Mouse (Mus musculus) liver, embryonic 14.5 days (tissue): ENCODE measurements at regions not wholly inside any gene's neighbourhood (a gene's known extent, or its start where the extent isn't known, plus 50 kb on each side); places are given as distances from the start of the nearest gene placed in this dataset.

Experiments
- ATAC-seq: fragments of 200-750 bp; cut with Nextera tagmentation; 2 replicates; pipeline ENCODE4 v1.8.0; 2017; ENCODE audit warnings: moderate number of reproducible peaks, mild to moderate bottlenecking, moderate library complexity; ENCODE audit not compliant: insufficient read depth
- DNase-seq, 3 experiments: peaks; one replicate each; pipeline ENCODE4 v3.0.0-alpha.2; 2012 to 2013; ENCODE audit warnings: low read depth in 3 of 3, low spot score in 3 of 3
- H3K27ac ChIP-seq: fragments of 300-500 bp; sonication (generic); 2 replicates; pipeline ENCODE4 v1.5.1; 2014; ENCODE audit warnings: moderate library complexity, mild to moderate bottlenecking, control low read depth, inconsistent platforms
- H3K27me3 ChIP-seq: fragments of 300-500 bp; sonication (generic); 2 replicates; pipeline ENCODE4 v1.6.1; 2014; ENCODE audit warnings: mild to moderate bottlenecking, low read length, moderate library complexity; ENCODE audit not compliant: control insufficient read depth, insufficient read depth
- H3K36me3 ChIP-seq: fragments of 300-500 bp; sonication (generic); replicated peaks from 2 replicates; pipeline ENCODE4 v1.6.1; 2014; ENCODE audit warnings: low read depth; ENCODE audit not compliant: control insufficient read depth, insufficient read depth
- H3K4me1 ChIP-seq, 2 experiments: fragments of 200-500 bp in 1 of 2; fragments of 300-500 bp in 1 of 2; sonication (generic) in 1 of 2; replicated peaks; 2 replicates each; pipeline ENCODE4 v1.6.1; 2012 to 2014; ENCODE audit warnings: antibody characterized with exemption in 1 of 2, inconsistent platforms in 1 of 2, low read length in 1 of 2; ENCODE audit not compliant: control insufficient read depth in 2 of 2, insufficient read depth in 2 of 2
- H3K4me2 ChIP-seq: fragments of 300-500 bp; sonication (generic); 2 replicates; pipeline ENCODE4 v1.6.1; 2014; ENCODE audit warnings: low read depth, mild to moderate bottlenecking, control low read depth, moderate library complexity
- H3K4me3 ChIP-seq, 2 experiments: fragments of 200-500 bp in 1 of 2; fragments of 300-500 bp in 1 of 2; sonication (generic) in 1 of 2; 2 replicates each; pipeline ENCODE4 v1.5.1; 2012 to 2014; ENCODE audit warnings: low read depth in 2 of 2, low read length in 2 of 2, mild to moderate bottlenecking in 2 of 2, control low read depth in 1 of 2, inconsistent platforms in 1 of 2, moderate library complexity in 1 of 2; ENCODE audit not compliant: insufficient read depth in 1 of 2
- H3K9ac ChIP-seq: fragments of 300-500 bp; sonication (generic); replicated peaks from 2 replicates; pipeline ENCODE4 v1.6.1; 2014; ENCODE audit warnings: mild to moderate bottlenecking, control low read depth, moderate library complexity
- H3K9me3 ChIP-seq: fragments of 300-500 bp; sonication (generic); 2 replicates; pipeline ENCODE4 v1.6.1; 2016; ENCODE audit warnings: low read length, mixed read lengths; ENCODE audit not compliant: control insufficient read depth
- CTCF ChIP-seq: IDR thresholded peaks from 2 replicates; pipeline ENCODE4 v1.5.1; 2016; ENCODE audit warnings: antibody characterized with exemption, low read depth, control low read depth
- EP300 ChIP-seq: IDR thresholded peaks from 2 replicates; pipeline ENCODE4 v1.6.1; 2016; ENCODE audit warnings: antibody characterized with exemption, low read depth
- whole genome bisulfite sequencing: fragments of 180-500 bp; shearing (Covaris S2); extraction: QIAGEN DNeasy Blood & Tissue Kit; methylation state at CpG from one replicate; pipeline ENCODE4 v1.1.7; 2014; ENCODE audit not compliant: insufficient replicate concordance; 5-methylcytosine and 5-hydroxymethylcytosine counted together

DNA sequence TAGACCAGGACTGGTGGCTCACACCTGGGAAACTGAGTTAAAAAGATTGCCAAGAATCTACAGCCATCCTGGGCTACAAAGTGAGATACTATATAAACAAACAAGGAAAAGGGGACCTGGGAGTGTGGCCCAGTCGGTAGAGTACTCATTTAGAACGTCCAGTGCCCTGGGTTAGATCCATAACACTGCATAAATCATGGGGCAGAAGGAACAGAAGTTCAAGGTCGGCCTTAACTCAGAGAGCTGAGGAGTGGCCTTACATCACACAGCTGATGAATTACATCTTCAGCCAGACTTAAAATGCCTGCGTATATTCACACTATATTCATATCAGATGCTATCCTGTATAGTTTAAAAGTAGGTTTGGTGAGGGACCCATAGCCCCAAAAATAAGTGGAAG, 78.0 kb upstream of the Thy1 start:
- no peak for DNase-seq
- no peak overlapping the region for H3K4me3 ChIP-seq
- no peak for TF ChIP-seq CTCF
- no peak for TF ChIP-seq EP300
- no peak overlapping the region for H3K9ac ChIP-seq
- no peak overlapping the region for H3K27ac ChIP-seq
- H3K9me3 ChIP-seq = no peaks in the 10 kb centered on the region
- no peak for ATAC-seq
- H3K36me3 ChIP-seq = no peaks in the 10 kb centered on the region
- WGBS = 30% methylated on average over 4 of the region's 4 CpGs
- no peaks in the 10 kb centered on the region for H3K4me1 ChIP-seq
- H3K4me2 ChIP-seq = no peak overlapping the region
- H3K27me3 ChIP-seq = no peaks in the 10 kb centered on the region

DNA sequence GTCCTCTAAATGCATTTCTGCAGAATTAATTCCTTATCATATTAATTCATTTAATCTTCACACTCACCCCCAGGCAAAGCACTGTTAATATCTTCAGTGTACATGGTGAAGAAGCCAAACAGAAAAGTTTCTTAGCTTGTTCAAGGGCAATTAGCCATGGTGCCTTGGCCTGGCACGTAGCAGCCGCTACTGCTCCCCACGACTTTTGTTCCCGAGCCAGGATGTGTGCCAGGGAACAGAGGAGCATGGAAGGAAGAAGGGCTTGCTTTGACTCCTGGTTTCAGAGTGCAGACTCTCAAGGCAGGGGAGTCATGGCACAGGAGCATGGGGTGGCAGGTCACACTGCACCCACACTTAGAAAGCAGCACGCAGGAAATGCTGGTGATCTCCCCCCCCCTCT, 77.4 kb upstream of the Thy1 start:
- DNase-seq = no peak
- 64% methylated on average over 5 of the region's 5 CpGs for WGBS
- no peak overlapping the region for H3K27ac ChIP-seq
- no peak for ATAC-seq
- no peaks in the 10 kb centered on the region for H3K27me3 ChIP-seq
- no peaks in the 10 kb centered on the region for H3K36me3 ChIP-seq
- H3K4me1 ChIP-seq = no peaks in the 10 kb centered on the region
- H3K9ac ChIP-seq = no peak overlapping the region
- TF ChIP-seq EP300 (no peak), CTCF (no peak)
- H3K4me2 ChIP-seq = no peak overlapping the region
- no peaks in the 10 kb centered on the region for H3K9me3 ChIP-seq
- H3K4me3 ChIP-seq = no peak overlapping the region

DNA sequence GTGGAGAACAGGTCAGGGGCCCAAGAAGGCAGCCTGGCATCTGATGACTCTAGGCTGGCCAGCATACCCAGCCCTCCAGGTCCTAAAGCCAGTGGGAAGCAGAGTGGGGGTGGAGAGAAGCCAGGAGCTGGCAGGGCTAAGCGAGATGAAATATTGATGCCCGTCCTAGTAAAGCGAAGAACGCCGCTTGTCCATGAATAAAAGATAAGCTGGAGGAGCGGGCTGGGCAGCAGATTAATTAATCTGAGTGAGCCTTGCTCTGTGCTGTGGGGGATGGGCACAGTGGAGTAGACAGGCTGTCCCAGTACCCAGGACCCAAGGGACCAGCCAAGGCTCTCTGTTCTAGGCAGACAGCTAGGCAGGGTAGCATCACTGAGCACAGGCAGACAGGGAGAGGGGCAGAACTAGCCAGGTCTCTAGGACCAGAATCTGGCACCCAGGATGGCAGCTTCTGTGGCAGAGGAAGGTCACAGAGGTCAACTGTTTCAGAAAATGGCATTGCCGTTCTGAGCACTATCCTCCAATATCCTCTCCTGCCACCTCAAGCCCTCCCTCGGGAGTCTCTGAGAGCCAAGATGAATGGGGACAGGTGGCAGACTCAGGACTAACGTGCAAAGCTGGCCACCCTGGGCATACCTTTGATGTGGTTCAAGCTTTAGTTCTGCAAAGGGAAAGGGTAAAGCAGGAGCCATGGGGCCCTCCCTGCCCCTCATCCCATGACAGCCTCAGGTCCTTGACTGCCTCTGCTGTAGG, 73.0 kb upstream of the Thy1 start:
- H3K4me2 ChIP-seq = no peak overlapping the region
- 44% methylated on average over 9 of the region's 9 CpGs for WGBS
- no peaks in the 10 kb centered on the region for H3K4me1 ChIP-seq
- no peaks in the 10 kb centered on the region for H3K27me3 ChIP-seq
- DNase-seq (no peak), ATAC-seq (no peak)
- no peaks in the 10 kb centered on the region for H3K36me3 ChIP-seq
- no peak overlapping the region for H3K4me3 ChIP-seq
- no peaks in the 10 kb centered on the region for H3K9me3 ChIP-seq
- H3K9ac ChIP-seq = no peak overlapping the region
- TF ChIP-seq EP300 = no peak
- no peak for TF ChIP-seq CTCF
- H3K27ac ChIP-seq = no peak overlapping the region

DNA sequence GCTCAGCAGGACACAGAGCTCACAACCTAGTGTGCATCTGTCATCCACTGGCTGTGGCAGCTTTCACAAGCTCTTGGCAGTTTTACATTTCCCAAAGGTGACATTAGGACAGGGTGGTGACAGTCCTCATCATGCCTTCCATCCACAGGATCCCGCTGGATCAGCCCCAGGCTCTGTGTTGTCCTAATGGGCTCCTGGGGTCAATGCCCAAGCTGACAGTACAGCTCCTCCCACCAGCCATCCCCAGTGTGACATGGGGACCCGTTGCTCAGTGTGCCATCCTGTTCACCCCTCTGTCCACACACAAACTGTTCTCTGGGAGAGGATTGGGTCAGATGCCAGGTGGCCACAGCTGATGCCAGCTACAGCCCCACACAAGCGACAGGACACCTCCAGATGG, 72.3 kb upstream of the Thy1 start:
- H3K36me3 ChIP-seq = no peaks in the 10 kb centered on the region
- H3K27ac ChIP-seq = no peak overlapping the region
- ATAC-seq (no peak), DNase-seq (no peak)
- H3K4me3 ChIP-seq = no peak overlapping the region
- H3K4me1 ChIP-seq = no peaks in the 10 kb centered on the region
- no peak overlapping the region for H3K9ac ChIP-seq
- no peaks in the 10 kb centered on the region for H3K27me3 ChIP-seq
- no peak overlapping the region for H3K4me2 ChIP-seq
- no peaks in the 10 kb centered on the region for H3K9me3 ChIP-seq
- WGBS = 41% methylated on average over 3 of the region's 3 CpGs
- no peak for TF ChIP-seq CTCF
- TF ChIP-seq EP300 = no peak

DNA sequence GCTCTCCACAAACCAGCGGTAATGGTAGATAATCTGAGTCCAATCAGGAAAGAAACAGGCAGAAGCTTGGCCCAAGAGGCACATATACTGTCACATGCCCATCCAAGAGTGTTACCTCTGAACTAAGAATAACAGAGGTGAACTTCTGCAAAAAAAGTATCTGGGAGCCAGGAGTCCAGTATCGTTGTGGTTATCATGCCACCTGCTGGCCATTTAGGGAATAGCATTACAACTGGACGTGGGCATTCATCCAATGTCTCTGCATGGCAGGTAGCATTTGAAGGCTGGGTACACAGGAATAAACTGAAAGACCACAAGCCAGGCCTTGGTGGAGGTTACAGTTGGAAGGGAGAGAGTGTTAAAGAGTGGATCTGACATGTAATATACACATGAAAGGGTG, 70.9 kb upstream of the Thy1 start:
- Histone ChIP-seq H3K36me3 (no peaks in the 10 kb centered on the region), H3K27ac (no peak overlapping the region), H3K9ac (no peak overlapping the region), H3K4me2 (no peak overlapping the region), H3K9me3 (no peaks in the 10 kb centered on the region), H3K27me3 (no peaks in the 10 kb centered on the region), H3K4me1 (no peaks in the 10 kb centered on the region), H3K4me3 (no peak overlapping the region)
- DNase-seq (peak in 1 of 3 experiments; percentile 11), ATAC-seq (no peak)
- peak; percentile 86 for TF ChIP-seq CTCF
- no peak for TF ChIP-seq EP300
- WGBS = 6% methylated on average over 3 of the region's 3 CpGs
